Mouse (Mus musculus) heart, adult 2 months (tissue): ENCODE measurements around the gene Inf2.

ENCODE experiments used
- CTCF ChIP-seq: fragments of 200-600 bp; IDR thresholded peaks from 2 replicates; pipeline ENCODE4 v1.8.1; 2022; ENCODE audit warnings: antibody characterized with exemption, mild to moderate bottlenecking, moderate library complexity
- POLR2A ChIP-seq: fragments of 200-500 bp; IDR thresholded peaks from 2 replicates; pipeline ENCODE4 v1.6.1; 2011; ENCODE audit warnings: mild to moderate bottlenecking, low read depth, low read length, control low read depth; ENCODE audit not compliant: insufficient read depth

DNA sequence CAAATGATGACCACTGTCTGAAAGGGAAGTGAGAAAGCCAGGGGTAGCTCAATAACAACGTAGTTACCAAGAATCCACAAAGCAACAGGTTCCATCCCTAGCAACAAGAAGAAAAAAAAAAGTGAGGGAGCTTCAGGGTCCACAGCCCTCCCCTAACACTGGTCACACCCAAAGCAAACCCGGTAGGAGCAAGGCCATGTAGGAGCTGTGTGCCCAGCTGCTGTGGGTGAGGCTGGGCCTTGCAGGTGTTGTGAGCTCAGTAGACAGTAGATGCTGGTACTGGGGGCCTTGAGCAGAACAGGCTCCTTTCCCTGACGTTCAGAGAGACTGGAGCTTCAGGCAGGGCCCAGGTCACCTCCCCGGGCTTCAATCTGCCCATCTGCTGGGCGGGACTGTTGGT, 36.1 kb upstream of the Inf2 start:
- TF ChIP-seq CTCF: no peak
- no peak for TF ChIP-seq POLR2A
